ENCODE assay signal across 8 mouse cellular contexts in the genomic region with DNA sequence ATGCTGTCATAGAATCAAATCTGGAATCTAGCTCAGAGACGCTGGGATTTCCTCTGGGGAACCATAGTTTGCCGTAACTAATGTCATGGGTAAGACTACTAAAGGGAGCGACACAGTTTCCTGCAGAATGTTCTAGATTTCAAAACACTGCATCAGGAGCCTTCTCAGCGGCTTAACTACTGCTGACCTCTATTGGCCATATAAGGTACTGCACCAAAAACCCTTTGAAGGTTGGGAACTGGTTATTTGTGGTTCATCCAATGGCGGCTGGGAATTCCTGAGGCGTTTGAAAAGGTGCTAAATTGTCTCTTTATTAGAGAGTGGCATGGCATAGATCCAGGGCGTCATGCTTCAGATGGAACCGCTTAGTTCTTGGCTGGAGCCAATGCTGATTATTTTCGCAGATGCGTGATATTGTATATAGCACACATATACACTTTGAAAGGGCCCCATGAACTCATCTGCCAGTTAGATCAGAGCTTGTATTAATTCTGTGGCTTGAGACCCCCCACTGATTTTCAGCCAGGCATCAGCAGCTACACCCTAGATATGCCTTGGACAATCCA.
DNase-seq lines count a peak whose midpoint lies in the region; ATAC-seq and TF ChIP-seq lines count a peak whose summit lies in the region.
"Had no signal": no experiment of that assay in that cellular context is flagged by ENCODE, and none has a peak within 500 bp of the region (broad histone marks: within the 10 kb centered on the region; RNA-seq: fewer than 3 reads in every experiment).

No protein-coding gene starts in this region.

- no peak overlapping the region for H3K9ac ChIP-seq in forebrain, embryonic 16.5 days (replicated peaks; ENCODE audit: low read depth, low read length)
- no peak overlapping the region for H3K9ac ChIP-seq in stomach, postnatal 0 days (ENCODE audit: low read length)
- H3K9ac ChIP-seq: heart, embryonic 15.5 days had no signal

- DNase-seq in urinary bladder, postnatal 14 days (ENCODE audit: low spot score), result peak; percentile 13
- no peak for DNase-seq in urinary bladder, adult 2 months (ENCODE audit: low spot score)
- peak; percentile 13 for DNase-seq in c-Kit-positive CD71-positive TER-119-negative erythroid progenitor cells, embryonic 14.5 days (ENCODE audit: low read depth)
- peak; percentile 13 to 34 for DNase-seq in kidney, postnatal 36 days
- DNase-seq in lung, postnatal 14 days, result peak; percentile 43
- peak; percentile 18 for DNase-seq in stomach, postnatal 0 days (ENCODE audit: low spot score)

- H3K27me3 ChIP-seq in forebrain, embryonic 16.5 days (replicated peaks; ENCODE audit: control insufficient read depth, insufficient read depth, low read length), result no peaks in the 10 kb centered on the region
- no peaks in the 10 kb centered on the region for H3K27me3 ChIP-seq in stomach, postnatal 0 days (ENCODE audit: control insufficient read depth, insufficient read depth, low read length)
- H3K27me3 ChIP-seq: heart, embryonic 15.5 days had no signal

- no peaks in the 10 kb centered on the region for H3K4me1 ChIP-seq in forebrain, embryonic 16.5 days (replicated peaks; ENCODE audit: control insufficient read depth, insufficient read depth, low read length)
- H3K4me1 ChIP-seq in stomach, postnatal 0 days (replicated peaks; ENCODE audit: control insufficient read depth, insufficient read depth), result no peaks in the 10 kb centered on the region
- H3K4me1 ChIP-seq: heart, embryonic 15.5 days had no signal

- peak; percentile 95 for TF ChIP-seq CTCF in stomach, postnatal 0 days (IDR thresholded peaks at IDR 0.05; ENCODE audit: low read depth)

- H3K4me3 ChIP-seq in forebrain, embryonic 16.5 days (replicated peaks; ENCODE audit: low read length), result no peak overlapping the region
- H3K4me3 ChIP-seq in stomach, postnatal 0 days (ENCODE audit: low read depth, low read length), result no peak overlapping the region
- H3K4me3 ChIP-seq: heart, embryonic 15.5 days had no signal

- no peak overlapping the region for H3K4me2 ChIP-seq in forebrain, embryonic 16.5 days (ENCODE audit: low read length)
- no peak overlapping the region for H3K4me2 ChIP-seq in stomach, postnatal 0 days (replicated peaks; ENCODE audit: low read depth)
- H3K4me2 ChIP-seq: heart, embryonic 15.5 days had no signal

- TF ChIP-seq EP300 in stomach, postnatal 0 days (optimal IDR thresholded peaks at IDR 0.05), result no peak

- ATAC-seq in forebrain, embryonic 16.5 days, result peak; percentile 58; the same call in 1 of the 2 replicates
- no peak for ATAC-seq in stomach, postnatal 0 days (ENCODE audit: low FRiP score, low TSS enrichment)

- no peaks in the 10 kb centered on the region for H3K9me3 ChIP-seq in forebrain, embryonic 16.5 days (ENCODE audit: control insufficient read depth, low read length)
- H3K9me3 ChIP-seq in stomach, postnatal 0 days (ENCODE audit: control insufficient read depth, low read length), result no peaks in the 10 kb centered on the region
- H3K9me3 ChIP-seq: heart, embryonic 15.5 days had no signal

- H3K27ac ChIP-seq in forebrain, embryonic 16.5 days (ENCODE audit: low read length), result no peak overlapping the region
- H3K27ac ChIP-seq in stomach, postnatal 0 days (replicated peaks), result no peak overlapping the region
- H3K27ac ChIP-seq: heart, embryonic 15.5 days had no signal

- 39% methylated on average over 10 of the region's 10 CpGs for WGBS in forebrain, embryonic 16.5 days
- 36% methylated on average over 10 of the region's 10 CpGs for WGBS in stomach, postnatal 0 days

- H3K36me3 ChIP-seq in forebrain, embryonic 16.5 days (ENCODE audit: control insufficient read depth, insufficient read depth), result no peaks in the 10 kb centered on the region
- H3K36me3 ChIP-seq in stomach, postnatal 0 days (ENCODE audit: control insufficient read depth, insufficient read depth, low read length), result no peaks in the 10 kb centered on the region
- H3K36me3 ChIP-seq: heart, embryonic 15.5 days had no signal
